ENCODE assay signal across 11 mouse cellular contexts in the genomic region with DNA sequence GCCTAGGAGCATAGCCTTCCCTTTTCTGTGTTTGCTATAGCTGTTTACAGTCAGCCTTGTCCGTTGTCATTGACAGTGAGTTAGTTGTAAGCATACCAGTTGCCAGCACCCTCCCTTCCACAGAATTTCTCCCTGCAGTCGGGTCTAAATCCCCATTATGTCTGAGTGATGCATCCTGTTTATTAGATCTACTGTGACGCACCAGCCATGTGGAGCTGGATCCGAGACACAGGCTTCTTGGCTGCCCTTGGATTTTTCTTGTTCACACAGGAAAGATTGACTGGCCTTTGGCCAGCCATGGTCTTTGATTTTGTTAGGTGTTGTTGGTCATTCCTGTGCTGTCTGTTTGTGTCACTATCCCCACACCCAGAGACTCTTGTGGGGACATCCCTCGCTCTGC.
DNase-seq lines count a peak whose midpoint lies in the region; ATAC-seq and TF ChIP-seq lines count a peak whose summit lies in the region.
"Had no signal": no experiment of that assay in that cellular context is flagged by ENCODE, and none has a peak within 500 bp of the region (broad histone marks: within the 10 kb centered on the region; RNA-seq: fewer than 3 reads in every experiment).

No protein-coding gene starts in this region.

- H3K27ac ChIP-seq in forebrain, embryonic 14.5 days (ENCODE audit: low read depth, low read length): no peak overlapping the region
- no peak overlapping the region for H3K27ac ChIP-seq in forebrain, embryonic 12.5 days
- no peak overlapping the region for H3K27ac ChIP-seq in kidney, embryonic 16.5 days (ENCODE audit: low read length)
- peak overlapping the region; percentile 46; the same call in 1 of the 2 replicates for H3K27ac ChIP-seq in cortical plate, adult 2 months (ENCODE audit: insufficient read depth, low read length)
- H3K27ac ChIP-seq: hindbrain, embryonic 12.5 days had no signal

- peak; percentile 17 for DNase-seq in forebrain, embryonic 14.5 days (ENCODE audit: low spot score)
- DNase-seq in kidney, postnatal 10 days: peak; percentile 44
- DNase-seq in lung, postnatal 4 days: peak; percentile 73 to 78
- DNase-seq in right cerebral cortex, adult 18-20 months: no peak
- DNase-seq in thymus, postnatal 14 days: no peak

- TF ChIP-seq POLR2A in cortical plate, adult 2 months (IDR thresholded peaks at IDR 0.05; ENCODE audit: extremely low read depth, insufficient read depth, low read length): no peak

- no peak for TF ChIP-seq CTCF in cortical plate, adult 2 months (IDR thresholded peaks at IDR 0.05; ENCODE audit: extremely low read depth, insufficient read depth, low read length)

- H3K36me3 ChIP-seq in forebrain, embryonic 14.5 days (ENCODE audit: control insufficient read depth, insufficient read depth, low read length): peaks cover 27% of the 10 kb centered on the region
- peaks cover 25% of the 10 kb centered on the region for H3K36me3 ChIP-seq in forebrain, embryonic 12.5 days (replicated peaks)
- peaks cover 17% of the 10 kb centered on the region; the same call in 1 of the 2 replicates for H3K36me3 ChIP-seq in kidney, embryonic 16.5 days (ENCODE audit: insufficient read depth, low read length)

- H3K4me1 ChIP-seq in forebrain, embryonic 14.5 days (ENCODE audit: control insufficient read depth, insufficient read depth, low read length): no peaks in the 10 kb centered on the region
- no peaks in the 10 kb centered on the region for H3K4me1 ChIP-seq in forebrain, embryonic 12.5 days
- H3K4me1 ChIP-seq in kidney, embryonic 16.5 days (ENCODE audit: insufficient read depth, low read length): no peaks in the 10 kb centered on the region
- peaks cover 1% of the 10 kb centered on the region; the same call in 1 of the 2 replicates for H3K4me1 ChIP-seq in cortical plate, adult 2 months (ENCODE audit: control insufficient read depth, insufficient read depth, low read length)
- H3K4me1 ChIP-seq: hindbrain, embryonic 12.5 days had no signal

- H3K27me3 ChIP-seq in forebrain, embryonic 14.5 days (replicated peaks; ENCODE audit: control insufficient read depth, insufficient read depth, low read length): no peaks in the 10 kb centered on the region
- no peaks in the 10 kb centered on the region for H3K27me3 ChIP-seq in forebrain, embryonic 12.5 days
- H3K27me3 ChIP-seq in kidney, embryonic 16.5 days (ENCODE audit: insufficient read depth, low read length): no peaks in the 10 kb centered on the region
- H3K27me3 ChIP-seq: hindbrain, embryonic 12.5 days had no signal

- no peak overlapping the region for H3K4me2 ChIP-seq in forebrain, embryonic 14.5 days (ENCODE audit: low read length)
- no peak overlapping the region for H3K4me2 ChIP-seq in forebrain, embryonic 12.5 days
- no peak overlapping the region for H3K4me2 ChIP-seq in kidney, embryonic 16.5 days (replicated peaks; ENCODE audit: low read depth, low read length)
- H3K4me2 ChIP-seq: hindbrain, embryonic 12.5 days; liver, embryonic 11.5 days had no signal

- no peak overlapping the region for H3K9ac ChIP-seq in forebrain, embryonic 14.5 days (ENCODE audit: low read length)
- H3K9ac ChIP-seq in forebrain, embryonic 12.5 days: no peak overlapping the region
- H3K9ac ChIP-seq in kidney, embryonic 16.5 days (replicated peaks; ENCODE audit: low read length): no peak overlapping the region
- H3K9ac ChIP-seq: hindbrain, embryonic 12.5 days had no signal

- ATAC-seq in forebrain, embryonic 14.5 days: no peak
- no peak for ATAC-seq in forebrain, embryonic 12.5 days (ENCODE audit: low FRiP score)
- ATAC-seq in kidney, embryonic 16.5 days (ENCODE audit: low FRiP score, low TSS enrichment): no peak
- ATAC-seq: activated CD4-positive, CD25-positive, alpha-beta regulatory T cell, adult 4 months had no signal

- no peak overlapping the region for H3K4me3 ChIP-seq in forebrain, embryonic 14.5 days (ENCODE audit: low read depth, low read length)
- no peak overlapping the region for H3K4me3 ChIP-seq in forebrain, embryonic 12.5 days (replicated peaks)
- H3K4me3 ChIP-seq in kidney, embryonic 16.5 days (ENCODE audit: low read length): no peak overlapping the region
- no peak overlapping the region for H3K4me3 ChIP-seq in cortical plate, adult 2 months (ENCODE audit: insufficient read depth, low read length)
- H3K4me3 ChIP-seq: hindbrain, embryonic 12.5 days had no signal

- WGBS in forebrain, embryonic 14.5 days: 72% methylated on average over 5 of the region's 5 CpGs
- WGBS in forebrain, embryonic 12.5 days: 85% methylated on average over 5 of the region's 5 CpGs
- 63% methylated on average over 5 of the region's 5 CpGs for WGBS in kidney, embryonic 16.5 days

- H3K9me3 ChIP-seq in forebrain, embryonic 14.5 days (replicated peaks; ENCODE audit: control insufficient read depth, low read length): no peaks in the 10 kb centered on the region
- no peaks in the 10 kb centered on the region for H3K9me3 ChIP-seq in forebrain, embryonic 12.5 days
- H3K9me3 ChIP-seq in kidney, embryonic 16.5 days (ENCODE audit: low read length): no peaks in the 10 kb centered on the region
- H3K9me3 ChIP-seq: hindbrain, embryonic 12.5 days had no signal

Comparison
In these comparisons a context has a peak if more than half of its experiments do, and no peak if none do; other contexts are left out.
1. DNase-seq: peak in forebrain, embryonic 14.5 days (single experiment), kidney, postnatal 10 days (single experiment) and lung, postnatal 4 days (2 of 2); none in right cerebral cortex, adult 18-20 months (single experiment) and thymus, postnatal 14 days (single experiment).